Mouse (Mus musculus) right cerebral cortex, adult 2 months (tissue): Measurements from ENCODE around the gene Khk.

Source experiments
- DNase-seq, 2 experiments: peaks; one replicate each; pipeline ENCODE4 v3.0.0; 2021 to 2022; ENCODE audit warnings: low spot score in 2 of 2

Khk gene

DNA sequence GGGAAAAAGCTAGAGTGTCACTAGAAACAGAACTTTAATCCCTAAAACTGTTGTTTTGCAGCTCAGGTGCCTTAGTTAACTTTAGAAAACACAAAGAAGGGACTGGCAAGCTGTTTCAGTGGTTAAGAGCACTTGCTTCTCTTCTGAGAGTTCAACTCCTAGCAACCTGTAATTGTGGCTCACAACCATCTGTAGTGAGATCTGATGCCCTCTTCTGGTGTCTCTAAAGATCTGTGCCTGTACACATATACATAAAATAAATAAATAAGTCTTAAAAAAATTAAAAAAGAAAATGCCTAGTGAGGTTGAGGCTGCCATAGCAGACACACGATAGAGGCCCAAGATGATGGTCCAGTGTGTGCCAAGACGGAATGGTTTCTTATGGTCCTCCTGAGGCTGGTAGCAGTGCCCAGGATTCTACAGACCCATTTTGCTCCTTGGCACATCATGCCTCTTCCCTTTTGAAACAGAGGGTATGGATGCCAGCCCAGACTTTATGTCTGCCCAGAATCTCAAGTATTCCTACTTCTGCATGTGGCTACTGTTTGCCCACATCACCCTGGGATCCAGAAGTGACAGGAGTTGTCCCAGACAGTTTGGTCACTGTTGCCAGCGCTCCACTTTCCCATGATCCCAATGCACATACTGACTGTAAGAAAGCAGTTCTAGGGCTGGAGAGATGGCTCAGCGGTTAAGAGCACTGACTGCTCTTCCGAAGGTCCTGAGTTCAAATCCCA, 13.7 kb downstream of the Khk start:
- DNase-seq, result no peak

DNA sequence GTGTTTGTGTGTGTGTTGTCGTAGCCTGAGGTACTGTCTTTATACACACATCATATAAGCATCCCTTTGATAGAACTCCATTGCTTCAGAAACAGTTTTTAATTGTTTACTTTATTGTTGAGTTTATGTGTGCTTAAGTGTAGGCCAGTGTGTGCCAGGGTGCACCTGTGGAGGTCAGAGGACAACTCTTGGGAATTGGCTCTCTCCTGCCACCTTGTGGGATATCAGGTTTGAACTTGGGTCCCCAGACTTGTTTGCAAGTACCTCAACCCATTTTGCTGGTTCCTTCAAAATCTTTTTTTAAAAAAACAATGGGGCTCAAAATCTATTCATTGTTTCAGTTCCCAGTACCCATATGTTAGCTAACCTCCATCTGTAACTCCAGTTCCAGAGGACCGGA, 21.8 kb downstream of the Khk start:
- DNase-seq, result no peak

DNA sequence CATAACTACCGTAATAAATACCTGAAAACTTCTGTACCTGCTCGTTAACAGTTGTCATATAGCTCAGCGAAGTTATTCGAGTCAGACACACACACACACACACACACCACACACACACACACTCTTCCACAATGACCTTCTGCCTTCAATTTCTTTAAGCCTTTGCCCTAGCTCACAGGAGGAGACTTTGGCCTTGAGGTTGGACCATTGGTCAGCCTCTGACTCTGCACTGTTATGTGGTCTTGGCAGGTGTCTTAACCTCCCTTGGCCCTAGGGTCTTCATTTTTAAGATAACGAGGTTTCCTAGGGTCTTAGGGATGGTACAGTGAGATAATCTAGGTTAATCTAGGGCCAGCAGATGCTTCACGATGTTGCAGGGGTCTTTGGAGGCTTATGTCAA, 23.1 kb downstream of the Khk start:
- no peak for DNase-seq

DNA sequence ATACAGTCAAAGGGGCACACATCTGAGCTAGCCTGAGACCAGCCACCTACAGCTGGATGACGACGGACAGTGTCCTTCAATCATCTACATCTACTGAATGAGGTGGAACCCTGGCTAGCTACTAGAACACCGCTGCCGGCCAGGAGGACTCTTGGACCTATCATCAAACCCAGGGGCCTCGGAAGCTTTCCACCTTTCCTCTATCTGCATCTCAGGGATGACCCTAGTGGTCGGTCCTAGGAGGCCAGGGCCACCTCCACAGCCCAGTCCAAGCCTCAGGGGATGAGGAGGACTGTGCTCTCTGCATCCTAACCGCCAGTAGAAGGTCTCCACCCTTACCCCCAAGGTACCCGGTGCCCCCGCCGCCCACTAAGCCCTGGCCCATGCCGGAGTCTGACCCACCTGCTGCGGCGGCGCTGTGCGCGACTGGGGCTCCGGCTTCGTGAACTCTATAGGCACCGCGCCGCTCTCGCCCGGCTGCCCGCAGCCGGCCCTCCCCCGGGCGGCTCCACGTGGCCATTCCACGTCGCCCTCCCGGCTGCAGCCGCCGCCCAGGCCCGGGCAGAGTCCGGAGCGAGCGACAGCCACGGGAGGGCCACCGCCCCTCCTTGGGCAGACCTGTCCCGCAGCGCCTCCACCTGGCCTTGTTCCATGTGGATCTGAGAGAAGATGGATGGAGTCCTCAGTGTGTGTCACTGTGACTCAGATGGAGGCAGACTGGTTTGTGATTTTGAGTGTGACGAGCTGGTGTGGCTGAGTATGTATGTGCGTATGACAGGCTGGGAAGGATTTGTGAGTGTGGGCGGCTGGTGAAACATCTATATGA, 23.9 kb downstream of the Khk start, which contains the start of gene Cgref1:
Cgref1 (minus strand) TSS at position 636 of the 826 bp plus-strand sequence.
- peak; percentile 81 to 84 for DNase-seq

DNA sequence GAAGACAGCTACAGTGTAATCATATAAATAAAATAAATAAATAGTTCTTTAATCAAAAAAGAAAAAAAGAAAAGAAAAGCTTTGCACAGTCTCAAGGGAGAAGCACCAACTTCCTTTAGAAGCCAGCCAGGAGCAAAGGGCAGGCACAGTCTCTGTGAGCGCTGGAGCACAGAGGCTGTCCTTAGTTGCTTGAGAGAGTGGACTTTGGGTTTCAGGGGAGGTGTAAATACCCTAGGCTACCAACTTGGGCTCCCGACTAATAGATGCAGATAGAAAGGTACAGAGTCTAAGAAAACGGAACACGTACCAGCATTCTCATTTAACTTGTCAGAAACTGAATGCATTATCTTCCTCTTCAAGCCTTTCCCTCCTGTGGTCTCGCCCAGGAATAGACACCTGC, 27.4 kb downstream of the Khk start:
- DNase-seq, result no peak

DNA sequence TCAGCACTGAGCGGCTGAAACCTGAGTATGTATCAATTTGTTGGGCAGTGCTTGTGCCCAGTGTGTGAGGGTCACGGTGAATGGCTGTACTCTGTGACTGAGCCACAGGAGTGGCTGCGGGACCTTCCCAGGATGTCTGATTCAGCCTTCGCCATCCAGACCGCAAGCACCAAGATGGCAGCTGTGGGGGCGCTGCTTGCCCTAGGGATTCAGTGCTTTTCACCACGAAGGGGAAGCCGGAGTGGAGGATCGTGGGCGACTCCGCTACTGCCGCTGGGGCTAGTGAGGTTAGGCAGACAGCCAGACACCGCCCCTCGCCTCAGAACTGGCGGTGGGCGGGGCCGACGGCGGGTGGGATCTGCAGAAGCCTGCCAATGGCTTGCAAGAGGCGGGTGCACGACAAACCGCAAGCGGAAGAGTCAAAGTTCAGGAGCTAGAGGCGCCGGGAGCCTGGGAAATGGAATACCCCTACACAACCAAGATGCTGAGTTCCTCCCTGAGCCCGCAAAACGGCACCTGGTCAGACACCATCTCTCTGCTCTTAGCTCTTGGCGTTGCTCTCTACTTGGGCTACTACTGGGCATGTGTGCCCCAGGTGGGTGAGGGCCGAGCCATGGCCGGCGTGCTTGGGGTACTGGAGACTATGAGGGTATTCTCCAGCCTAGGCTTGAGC, 28.6 kb downstream of the Khk start:
- peak; percentile 91 to 92 for DNase-seq

DNA sequence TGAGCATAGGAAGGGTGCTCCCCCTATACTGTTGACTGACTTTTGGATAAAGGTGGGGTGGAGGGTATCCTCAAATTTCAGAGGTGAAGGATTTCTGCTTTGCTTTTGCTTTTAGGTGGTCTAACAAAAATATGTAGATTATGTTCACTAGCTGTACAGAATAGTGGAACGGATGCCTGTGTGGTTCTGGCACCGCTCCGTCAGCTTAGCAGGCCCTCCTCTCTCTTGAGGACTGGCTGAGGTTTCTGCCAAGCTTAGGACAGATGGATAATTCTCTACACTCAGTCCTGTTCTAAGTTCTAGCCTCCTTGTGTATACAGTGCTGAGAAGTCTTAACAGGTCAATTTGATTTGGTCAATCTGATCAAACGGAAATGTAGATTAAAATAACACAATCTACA, 29.2 kb downstream of the Khk start:
- no peak for DNase-seq

DNA sequence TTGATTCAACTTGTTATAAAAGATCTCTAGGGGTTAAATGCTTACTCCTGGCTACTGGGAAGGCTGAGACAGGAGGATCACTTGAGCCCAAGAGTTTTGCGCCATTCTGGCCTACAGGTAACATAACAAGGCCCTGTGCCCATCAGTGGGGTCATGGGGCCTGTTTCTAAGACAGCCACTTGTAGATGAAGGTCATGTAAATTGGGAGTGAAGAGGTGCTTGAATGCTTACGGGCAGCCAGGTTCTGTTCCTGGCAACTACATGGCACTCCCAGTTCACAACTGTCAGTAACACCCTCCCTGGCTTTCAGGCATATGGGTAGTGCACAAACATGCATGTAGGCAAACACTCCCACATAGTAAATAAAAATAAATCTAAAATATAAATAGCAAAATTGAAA, 29.7 kb downstream of the Khk start:
- DNase-seq, result no peak

DNA sequence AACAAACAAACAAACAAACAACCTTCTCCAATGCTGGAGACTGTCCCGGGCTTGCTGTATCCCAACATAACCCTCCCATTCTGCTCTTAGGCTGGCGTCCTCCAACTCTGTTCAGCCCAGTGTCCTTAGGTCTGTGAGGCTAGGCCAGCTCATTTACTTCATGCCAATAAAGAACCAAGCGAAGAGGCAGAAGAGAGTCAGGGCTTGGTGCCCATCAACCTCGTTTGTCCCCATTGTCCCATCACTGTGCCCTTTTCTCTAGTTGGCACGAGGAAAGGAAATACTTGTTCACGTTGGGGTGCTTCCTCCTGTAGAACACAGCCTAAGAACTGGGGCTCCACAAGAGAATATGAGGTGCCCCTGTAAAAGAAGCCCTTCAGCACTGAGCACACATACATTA, 30.5 kb downstream of the Khk start:
- DNase-seq, result no peak

DNA sequence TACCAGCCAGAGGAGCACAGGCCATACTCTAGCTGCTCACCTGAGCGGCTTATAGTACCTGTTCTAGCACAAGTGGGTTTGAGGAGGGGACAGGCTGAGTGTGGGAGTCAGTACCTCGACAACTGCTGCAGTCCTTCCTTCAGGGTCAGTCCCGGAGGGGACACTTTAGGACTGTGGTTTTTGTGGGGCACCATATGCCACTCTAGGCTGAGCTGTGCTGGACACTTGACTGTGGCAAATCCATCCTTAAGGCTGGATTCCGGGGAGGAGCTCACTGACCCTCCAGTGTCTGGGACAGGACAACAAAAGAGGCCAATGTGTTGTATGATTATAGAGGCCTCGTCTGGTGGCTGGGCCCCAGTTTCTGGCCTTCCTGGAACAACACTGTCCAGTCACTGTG, 31.3 kb downstream of the Khk start:
- no peak for DNase-seq

DNA sequence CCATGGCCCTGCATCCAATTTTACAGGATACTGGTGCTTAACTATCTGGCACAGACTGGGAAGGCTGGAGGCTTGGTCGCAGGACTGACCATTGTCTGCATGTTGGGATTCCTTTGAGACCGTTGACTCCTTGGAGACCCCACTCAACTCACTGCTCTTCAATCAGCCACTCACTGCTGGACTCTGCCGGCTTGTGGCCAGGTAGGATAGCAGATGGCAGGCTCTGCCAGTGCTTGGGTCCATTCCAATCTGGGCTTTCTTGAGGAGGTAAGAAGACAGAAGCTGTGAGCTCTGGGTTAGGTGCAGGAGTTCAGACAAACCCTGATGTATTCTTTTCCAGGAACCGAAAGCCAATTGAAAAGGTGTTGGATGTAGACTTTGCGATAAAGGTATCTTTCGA, 32.8 kb downstream of the Khk start:
- DNase-seq, result no peak

DNA sequence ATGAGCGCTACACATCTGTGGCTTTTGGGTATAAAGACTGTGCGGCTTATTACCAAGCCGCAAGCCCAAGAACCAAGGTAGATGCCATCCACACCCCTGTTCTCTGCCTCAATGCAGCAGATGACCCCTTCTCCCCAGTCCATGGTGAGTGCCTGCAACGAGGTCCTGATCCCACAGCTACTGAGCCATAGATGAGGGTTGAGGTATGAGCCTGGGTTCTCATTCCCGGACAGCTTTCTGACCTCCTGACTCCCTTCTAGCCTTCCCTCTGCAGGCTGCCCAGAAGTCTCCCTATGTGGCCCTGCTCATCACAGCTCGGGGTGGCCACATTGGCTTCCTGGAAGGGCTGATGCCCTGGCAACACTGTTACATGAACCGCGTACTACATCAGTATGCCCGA, 33.3 kb downstream of the Khk start:
- DNase-seq, result no peak

DNA sequence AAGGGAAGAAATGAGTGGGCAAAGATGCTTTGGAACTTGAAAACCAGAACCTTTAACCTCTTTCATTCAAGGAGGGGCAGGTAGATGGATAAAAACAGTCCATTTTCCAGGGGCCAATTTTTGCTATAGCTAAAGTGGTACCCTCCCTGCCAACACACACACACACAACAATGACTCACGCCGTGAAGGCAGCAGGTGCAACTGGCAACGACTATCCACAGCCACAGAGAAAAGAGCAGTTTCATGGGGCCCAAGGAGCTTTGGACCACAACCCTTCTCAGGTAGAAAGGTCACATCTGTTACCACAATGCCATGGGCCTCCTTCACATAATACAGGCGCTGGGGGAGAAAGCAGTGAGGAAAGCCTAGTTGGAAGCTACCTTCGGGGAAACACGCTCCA, 34.5 kb downstream of the Khk start:
- DNase-seq, result no peak

DNA sequence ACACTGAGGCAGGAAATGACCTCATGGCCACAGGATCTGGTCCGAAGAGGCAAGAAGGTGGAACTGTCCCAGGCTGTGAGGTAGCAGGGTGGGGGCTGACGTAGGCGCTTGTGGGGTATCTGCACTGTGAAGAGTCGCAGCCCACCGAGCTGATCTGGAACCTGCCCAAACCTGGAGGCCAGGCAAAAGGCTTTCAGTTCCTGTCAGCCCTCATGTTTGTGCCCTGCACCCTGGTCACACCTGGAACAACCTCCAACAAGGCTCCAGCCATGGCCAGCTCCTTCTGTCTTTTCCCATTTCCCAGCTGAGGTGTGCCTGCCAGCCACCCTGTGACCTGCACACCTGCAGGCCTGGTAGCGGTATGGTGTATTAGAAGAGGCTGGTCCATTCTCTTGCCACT, 36.7 kb downstream of the Khk start:
- no peak for DNase-seq

DNA sequence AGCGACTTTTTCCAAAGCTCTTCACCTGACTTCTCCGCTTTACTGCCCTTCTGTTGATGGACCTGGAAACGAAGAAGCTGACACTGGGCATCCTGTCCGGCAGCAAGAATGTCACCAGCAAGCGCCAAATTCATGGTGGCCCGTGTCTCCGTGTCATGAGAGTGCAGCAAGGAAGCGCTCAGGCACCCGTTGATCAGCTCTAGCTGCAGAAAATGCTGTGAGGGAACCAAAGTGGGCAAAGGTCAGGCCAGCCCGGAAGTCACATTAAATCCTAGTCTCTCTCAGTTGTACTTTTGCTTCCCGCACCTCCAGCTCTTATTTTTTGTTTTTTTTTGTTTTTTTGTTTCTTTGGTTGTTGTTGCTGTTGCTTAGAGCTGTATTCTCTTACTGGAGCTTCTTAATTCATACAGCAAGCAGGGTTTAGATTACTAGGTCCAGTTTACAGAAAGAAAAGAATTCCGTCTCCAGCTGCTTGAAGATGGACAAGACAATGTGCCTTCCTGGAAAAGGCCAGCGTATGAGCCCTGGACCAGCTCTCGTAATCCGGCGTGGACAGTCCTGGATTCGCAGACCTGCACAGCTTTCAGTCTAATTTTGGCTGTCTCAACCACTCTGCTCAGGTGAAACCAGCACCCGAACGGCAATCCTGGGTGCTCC, 38.1 kb downstream of the Khk start:
- no peak for DNase-seq

DNA sequence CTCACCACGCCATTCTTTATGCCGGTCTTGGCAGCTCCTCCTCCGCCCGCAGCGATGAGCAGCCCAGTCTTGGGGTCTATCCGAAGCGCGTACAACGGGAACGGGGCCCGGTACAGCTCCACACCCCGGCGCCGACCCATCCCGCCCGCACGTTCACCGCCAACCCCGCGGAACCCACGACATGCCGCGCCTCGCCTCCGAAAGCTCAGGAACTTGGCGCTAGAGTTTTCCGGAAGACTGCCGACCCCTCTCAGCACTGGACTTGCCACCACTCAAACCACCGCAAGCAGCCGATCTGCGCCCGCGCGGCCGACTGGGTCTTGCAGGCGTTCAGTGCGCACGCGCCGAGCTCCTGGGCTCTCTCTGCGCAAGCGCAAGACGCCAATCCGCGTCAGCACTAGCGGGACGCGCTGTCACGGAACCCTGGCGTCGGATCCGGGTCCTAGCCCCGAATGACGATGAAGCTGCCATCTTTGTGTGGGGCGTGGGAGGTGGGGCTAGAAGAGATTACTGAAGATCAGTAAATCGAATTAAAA, 38.8 kb downstream of the Khk start, which contains the start of gene Preb:
Preb (minus strand) TSS at position 396 of the 536 bp plus-strand sequence.
- peak; percentile 99 to 100 for DNase-seq

DNA sequence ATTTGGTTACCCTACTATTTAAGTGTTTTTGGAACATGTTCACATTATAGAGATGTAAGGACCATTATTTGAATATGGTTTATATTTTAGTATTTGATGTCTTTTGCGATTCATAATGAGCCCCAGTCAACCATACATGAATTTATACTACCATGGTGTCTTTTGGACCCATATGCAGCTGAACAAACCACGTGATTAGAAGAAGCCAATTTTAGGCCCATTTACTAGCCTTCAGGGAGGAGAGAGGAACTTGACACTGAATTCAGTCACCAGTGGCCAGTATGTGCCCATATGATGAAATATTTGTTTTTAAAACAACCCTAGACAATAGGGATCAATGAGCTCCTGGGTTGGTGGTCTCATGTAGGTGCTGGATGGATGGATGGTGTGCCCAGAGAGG, 39.6 kb downstream of the Khk start:
- no peak for DNase-seq

DNA sequence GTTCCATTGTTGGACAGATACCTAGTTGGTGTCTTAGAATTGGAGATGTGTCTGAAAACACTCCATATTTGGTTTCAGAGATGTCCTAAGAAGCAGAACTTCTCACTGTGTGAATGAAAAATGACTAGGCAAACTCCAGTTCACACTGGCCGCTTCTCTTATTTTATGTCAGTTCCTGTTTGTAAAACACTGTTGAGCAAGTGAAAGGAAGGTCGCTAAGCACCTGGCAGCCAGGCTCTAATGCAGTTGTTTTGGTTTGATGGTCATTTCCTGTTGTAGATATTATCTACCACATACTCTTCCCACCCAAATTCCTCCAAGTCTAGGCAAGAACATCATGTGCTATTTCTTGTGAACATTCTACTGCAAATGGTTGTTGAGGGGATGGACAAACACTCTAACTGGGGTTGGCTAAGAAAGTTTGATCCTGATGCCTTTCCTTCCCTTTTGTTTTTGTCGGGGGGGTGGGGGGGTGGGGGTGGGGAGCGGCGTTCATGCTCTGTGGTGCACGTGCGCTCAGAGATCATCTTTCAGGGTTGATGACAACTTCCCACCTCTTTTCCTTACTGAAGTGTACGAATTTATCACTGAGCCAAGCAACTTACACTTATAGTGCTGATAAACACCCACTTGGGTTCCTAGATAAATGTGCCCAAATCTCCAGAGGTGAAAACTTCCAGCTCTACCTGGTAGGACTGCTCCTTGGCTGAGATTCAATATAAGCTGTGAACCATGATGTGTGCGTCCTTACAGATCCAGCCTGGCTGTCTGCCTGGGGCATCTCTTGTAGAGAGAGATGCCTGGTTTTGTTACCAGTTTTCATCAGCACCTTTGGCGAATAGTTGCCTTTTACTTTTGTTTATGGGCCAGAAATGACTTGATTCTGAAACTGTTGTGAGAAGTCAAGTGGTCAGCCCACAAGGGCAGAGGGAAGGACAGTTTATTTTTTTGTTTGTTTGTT, 40.6 kb downstream of the Khk start:
- no peak for DNase-seq

DNA sequence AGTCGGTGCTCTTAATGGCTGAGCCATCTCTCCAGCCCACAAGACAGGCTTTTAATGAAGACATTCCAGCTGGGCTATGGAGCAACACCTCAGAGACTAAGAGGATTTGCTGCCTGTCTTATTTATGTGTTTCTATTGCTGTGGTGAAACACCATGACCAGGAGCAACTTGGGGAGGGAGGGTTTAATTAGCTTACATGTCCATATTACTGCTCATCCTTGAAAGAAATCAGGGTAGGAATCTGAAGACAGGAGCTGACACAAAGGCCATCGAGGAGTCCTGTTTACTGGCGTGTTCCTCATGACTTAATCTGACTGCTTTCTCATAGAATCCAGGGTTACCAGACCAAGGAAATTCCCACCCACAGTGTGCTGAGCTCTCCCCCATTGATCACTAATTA, 42.7 kb downstream of the Khk start:
- DNase-seq, result no peak

DNA sequence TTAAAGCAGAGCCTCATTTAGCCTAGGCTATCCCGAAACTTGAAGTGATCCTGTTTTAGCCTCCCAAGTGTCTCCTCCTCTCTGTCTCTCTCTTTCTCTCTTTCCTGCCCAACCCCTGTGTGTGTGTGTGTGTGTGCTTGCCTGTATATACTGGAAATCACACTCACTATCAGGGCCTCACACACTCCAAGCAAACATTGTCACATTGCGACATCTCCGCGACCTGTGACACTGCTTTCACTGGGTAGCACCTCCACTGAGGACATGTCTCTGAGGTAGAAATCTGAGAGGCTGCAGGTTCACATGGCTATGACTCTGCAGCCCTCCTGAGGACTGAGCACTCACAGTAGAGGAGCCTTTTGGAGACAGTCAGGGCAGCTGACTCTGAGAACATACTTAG, 45.0 kb downstream of the Khk start:
- no peak for DNase-seq

DNA sequence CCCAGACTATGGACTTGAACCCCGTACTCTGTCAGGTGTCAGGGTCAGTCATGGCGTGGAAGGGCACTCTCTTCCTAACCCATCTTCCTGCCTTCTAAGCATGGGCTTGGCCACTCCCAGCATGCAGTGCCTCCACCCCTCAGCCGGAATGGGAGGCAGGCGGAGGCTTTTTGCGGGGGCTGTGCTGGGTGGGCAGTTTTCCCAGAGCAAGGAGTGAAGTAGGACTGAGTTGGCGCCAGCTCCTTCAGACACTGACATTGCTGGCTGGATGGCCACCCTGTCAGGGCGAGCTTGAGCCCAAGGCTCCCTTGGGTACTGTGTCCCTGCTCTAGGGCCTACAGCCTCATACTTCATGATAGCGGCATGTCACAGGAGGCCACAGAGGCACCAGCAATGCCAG, 47.2 kb downstream of the Khk start, which contains the start of gene Tcf23:
Tcf23 (plus strand) TSS at position 247 of the 400 bp plus-strand sequence.
- DNase-seq, result no peak
